Mouse (Mus musculus) urinary bladder, postnatal 0 days (tissue): ENCODE data around the gene Gm20911. TPM values are rescaled to one million over a fixed set of nuclear protein-coding genes. Genes with fewer than 3 reads are reported as not detected.

Experiments used
- polyA plus RNA-seq: library from polyadenylated mRNA; unstranded; fragments of >200 nt; fragmentation: Nextera tagmentation; extraction: Ambion mirVana; gene quantifications from 2 replicates; pipeline ENCODE4 v1.2.1, GENCODE M21; 2015

The Gm20911 gene
- not detected in 2 replicates for polyA plus RNA-seq

GRCm38 (mm10) chrY:81457707-81458106 lies at the start of gene Gm20911:
TSS of gene Gm20911 (plus strand) at chrY:81458007.

